Mouse (Mus musculus) MEL (cell line): ENCODE measurements around the gene Prpsap1. TPM values are rescaled to one million over a fixed set of nuclear protein-coding genes. Genes with fewer than 3 reads are reported as not detected.

ENCODE experiments used
- DNase-seq: peaks from one replicate; pipeline ENCODE4 v3.0.0; 2011; ENCODE audit warnings: low read depth, low spot score
- H3K27ac ChIP-seq: 2 replicates; pipeline ENCODE4 v1.5.1; 2012; ENCODE audit warnings: low read depth, mild to moderate bottlenecking, control low read depth, low read length, moderate library complexity; ENCODE audit not compliant: control insufficient read depth
- H3K27me3 ChIP-seq, 2 experiments: fragments of 150-350 bp in 1 of 2; sonication (generic) in 1 of 2; 2 replicates each; pipeline ENCODE4 v1.6.1; 2012; ENCODE audit warnings: low read length in 2 of 2, mild to moderate bottlenecking in 2 of 2, improper control_type of control experiment in 1 of 2, moderate library complexity in 1 of 2; ENCODE audit not compliant: insufficient read depth in 2 of 2, control insufficient read depth in 1 of 2
- H3K36me3 ChIP-seq, 2 experiments: 2 replicates each; pipeline ENCODE4 v1.6.1; 2012 to 2014; ENCODE audit warnings: low read length in 2 of 2, improper control_type of control experiment in 1 of 2, inconsistent platforms in 1 of 2, mild to moderate bottlenecking in 1 of 2; ENCODE audit not compliant: insufficient read depth in 2 of 2, control insufficient read depth in 1 of 2
- H3K4me1 ChIP-seq, 2 experiments: fragments of 150-350 bp in 1 of 2; sonication (generic) in 1 of 2; 2 replicates each; pipeline ENCODE4 v1.6.1; 2012; ENCODE audit warnings: low read length in 2 of 2, improper control_type of control experiment in 1 of 2, mild to moderate bottlenecking in 1 of 2; ENCODE audit not compliant: insufficient read depth in 2 of 2, control insufficient read depth in 1 of 2
- H3K4me3 ChIP-seq, 2 experiments: fragments of 150-350 bp in 1 of 2; sonication (generic) in 1 of 2; 2 replicates each; pipeline ENCODE4 v1.5.1; 2012; ENCODE audit warnings: low read depth in 2 of 2, low read length in 2 of 2, mild to moderate bottlenecking in 2 of 2, moderate library complexity in 2 of 2, control low read depth in 1 of 2, improper control_type of control experiment in 1 of 2; ENCODE audit not compliant: control insufficient read depth in 1 of 2, insufficient read depth in 1 of 2
- H3K79me2 ChIP-seq: 2 replicates; pipeline ENCODE4 v1.6.1; 2012; ENCODE audit warnings: mild to moderate bottlenecking, low read length, moderate library complexity; ENCODE audit not compliant: control insufficient read depth, poor library complexity, insufficient read depth
- H3K9ac ChIP-seq: 2 replicates; pipeline ENCODE4 v1.6.1; 2012; ENCODE audit warnings: low read depth, mild to moderate bottlenecking, control low read depth, low read length, moderate library complexity; ENCODE audit not compliant: control insufficient read depth, poor library complexity, severe bottlenecking
- H3K9me3 ChIP-seq: fragments of 150-350 bp; sonication (generic); replicated peaks from 2 replicates; pipeline ENCODE4 v1.6.1; 2012; ENCODE audit warnings: mild to moderate bottlenecking, low read length, improper control_type of control experiment, moderate library complexity; ENCODE audit not compliant: insufficient read depth
- CHD1 ChIP-seq: IDR thresholded peaks from 2 replicates; pipeline ENCODE4 v1.6.1; 2012; ENCODE audit warnings: low read depth, mild to moderate bottlenecking, inconsistent platforms, low read length, improper control_type of control experiment
- CTCF ChIP-seq, 3 experiments: IDR thresholded peaks in 2 of 3; conservative IDR thresholded peaks in 1 of 3; 2 replicates each; pipeline ENCODE4 v1.5.1; 2011 to 2012; ENCODE audit warnings: low read length in 3 of 3, low read depth in 2 of 3, mild to moderate bottlenecking in 2 of 3, improper control_type of control experiment in 1 of 3, inconsistent platforms in 1 of 3, mixed read lengths in 1 of 3, moderate library complexity in 1 of 3; ENCODE audit not compliant: control insufficient read depth in 1 of 3, insufficient read depth in 1 of 3, poor library complexity in 1 of 3, severe bottlenecking in 1 of 3
- E2F4 ChIP-seq: IDR thresholded peaks from 2 replicates; pipeline ENCODE4 v1.6.1; 2011; ENCODE audit warnings: low read depth, low read length, improper control_type of control experiment, borderline replicate concordance
- ELF1 ChIP-seq: IDR thresholded peaks from 2 replicates; pipeline ENCODE4 v1.6.1; 2014; ENCODE audit warnings: low read depth, mild to moderate bottlenecking, inconsistent platforms, low read length, improper control_type of control experiment, moderate library complexity
- EP300 ChIP-seq, 2 experiments: IDR thresholded peaks; 2 replicates each; pipeline ENCODE4 v1.6.1; 2011; ENCODE audit warnings: improper control_type of control experiment in 2 of 2, low read length in 2 of 2, low read depth in 1 of 2, mild to moderate bottlenecking in 1 of 2
- ETS1 ChIP-seq: IDR thresholded peaks from 2 replicates; pipeline ENCODE4 v1.6.1; 2012; ENCODE audit warnings: low read depth, mild to moderate bottlenecking, inconsistent platforms, low read length, improper control_type of control experiment, moderate library complexity
- GABPA ChIP-seq: IDR thresholded peaks from 2 replicates; pipeline ENCODE4 v1.6.1; 2012; ENCODE audit warnings: low read depth, mild to moderate bottlenecking, inconsistent platforms, low read length, improper control_type of control experiment, moderate library complexity
- GATA1 ChIP-seq: IDR thresholded peaks from 2 replicates; pipeline ENCODE4 v1.6.1; 2011; ENCODE audit warnings: low read depth, low read length, improper control_type of control experiment
- HCFC1 ChIP-seq: IDR thresholded peaks from 2 replicates; pipeline ENCODE4 v1.6.1; 2012; ENCODE audit warnings: low read depth, mild to moderate bottlenecking, inconsistent platforms, low read length, improper control_type of control experiment, moderate library complexity
- MAZ ChIP-seq: IDR thresholded peaks from 2 replicates; pipeline ENCODE4 v1.6.1; 2012; ENCODE audit warnings: low read depth, mild to moderate bottlenecking, inconsistent platforms, low read length, improper control_type of control experiment
- MEF2A ChIP-seq: IDR thresholded peaks from 2 replicates; pipeline ENCODE4 v1.6.1; 2014; ENCODE audit warnings: low read depth, mild to moderate bottlenecking, inconsistent platforms, low read length, improper control_type of control experiment; ENCODE audit not compliant: poor library complexity, insufficient replicate concordance, severe bottlenecking; ENCODE audit errors: extremely low read depth
- MXI1 ChIP-seq: IDR thresholded peaks from 2 replicates; pipeline ENCODE4 v1.6.1; 2011; ENCODE audit warnings: mild to moderate bottlenecking, low read depth, low read length, improper control_type of control experiment
- MYB ChIP-seq: IDR thresholded peaks from 2 replicates; pipeline ENCODE4 v1.6.1; 2011; ENCODE audit warnings: mild to moderate bottlenecking, low read depth, low read length, improper control_type of control experiment
- NELFE ChIP-seq: IDR thresholded peaks from 2 replicates; pipeline ENCODE4 v1.6.1; 2011; ENCODE audit warnings: low read depth, low read length, improper control_type of control experiment
- NRF1 ChIP-seq: IDR thresholded peaks from 2 replicates; pipeline ENCODE4 v1.6.1; 2014; ENCODE audit warnings: low read depth, mild to moderate bottlenecking, inconsistent platforms, low read length, improper control_type of control experiment, moderate library complexity; ENCODE audit not compliant: poor library complexity, insufficient read depth, severe bottlenecking
- POLR2A ChIP-seq, 2 experiments: IDR thresholded peaks; 2 replicates each; pipeline ENCODE4 v1.6.1; 2011 to 2012; ENCODE audit warnings: low read length in 2 of 2, mild to moderate bottlenecking in 2 of 2, control low read depth in 1 of 2, improper control_type of control experiment in 1 of 2, low read depth in 1 of 2, moderate library complexity in 1 of 2; ENCODE audit not compliant: control insufficient read depth in 1 of 2, insufficient read depth in 1 of 2, poor library complexity in 1 of 2
- POLR2AphosphoS5 ChIP-seq: IDR thresholded peaks from 2 replicates; pipeline ENCODE4 v1.6.1; 2012; ENCODE audit warnings: low read depth, borderline replicate concordance, mild to moderate bottlenecking, inconsistent platforms, low read length, moderate library complexity, mixed read lengths
- RAD21 ChIP-seq: IDR thresholded peaks from 2 replicates; pipeline ENCODE4 v1.6.1; 2011; ENCODE audit warnings: mild to moderate bottlenecking, low read depth, low read length, improper control_type of control experiment
- SIN3A ChIP-seq: IDR thresholded peaks from 2 replicates; pipeline ENCODE4 v1.6.1; 2012; ENCODE audit warnings: low read length, improper control_type of control experiment, inconsistent platforms
- SMC3 ChIP-seq: IDR thresholded peaks from 2 replicates; pipeline ENCODE4 v1.6.1; 2011; ENCODE audit warnings: low read depth, low read length, improper control_type of control experiment
- TAL1 ChIP-seq: IDR thresholded peaks from 2 replicates; pipeline ENCODE4 v1.6.1; 2012; ENCODE audit warnings: mild to moderate bottlenecking, inconsistent platforms, low read length, moderate library complexity, mixed read lengths
- TCF12 ChIP-seq: IDR thresholded peaks from 2 replicates; pipeline ENCODE4 v1.6.1; 2014; ENCODE audit warnings: low read depth, mild to moderate bottlenecking, inconsistent platforms, low read length, improper control_type of control experiment, moderate library complexity
- USF1 ChIP-seq: IDR thresholded peaks from 2 replicates; pipeline ENCODE4 v1.6.1; 2014; ENCODE audit warnings: low read depth, mild to moderate bottlenecking, inconsistent platforms, low read length, improper control_type of control experiment, moderate library complexity
- USF2 ChIP-seq, 2 experiments: IDR thresholded peaks; 2 replicates each; pipeline ENCODE4 v1.6.1; 2011 to 2012; ENCODE audit warnings: improper control_type of control experiment in 2 of 2, low read length in 2 of 2, borderline replicate concordance in 1 of 2, inconsistent platforms in 1 of 2, low read depth in 1 of 2, mild to moderate bottlenecking in 1 of 2; ENCODE audit not compliant: insufficient read depth in 1 of 2
- ZKSCAN1 ChIP-seq: IDR thresholded peaks from 2 replicates; pipeline ENCODE4 v1.6.1; 2012; ENCODE audit warnings: low read depth, mild to moderate bottlenecking, inconsistent platforms, low read length, improper control_type of control experiment, moderate library complexity
- ZNF384 ChIP-seq: IDR thresholded peaks from 2 replicates; pipeline ENCODE4 v1.6.1; 2012; ENCODE audit warnings: low read depth, mild to moderate bottlenecking, inconsistent platforms, low read length, improper control_type of control experiment
- polyA plus RNA-seq, 2 experiments: library from polyadenylated mRNA; stranded (reverse) in 1 of 2; unstranded in 1 of 2; fragments of >175 nt in 1 of 2; fragments of >200 nt in 1 of 2; gene quantifications; 2 replicates each; pipeline versions ENCODE4 v1.2.1 to v1.2.4; 2012; ENCODE audit warnings: low replicate concordance in 2 of 2, low read depth in 1 of 2; ENCODE audit not compliant: insufficient read length in 2 of 2, insufficient read depth in 1 of 2, missing spikeins in 1 of 2
- total RNA-seq: library from RNA; depleted of rRNA; stranded (reverse); fragments of 300-350 nt; gene quantifications from 2 replicates; pipeline ENCODE4 v1.2.3, GENCODE M21; 2012

The Prpsap1 gene
- total and polyA plus RNA-seq, 3 experiments = 112 to 155 TPM; not detected in 1

DNA sequence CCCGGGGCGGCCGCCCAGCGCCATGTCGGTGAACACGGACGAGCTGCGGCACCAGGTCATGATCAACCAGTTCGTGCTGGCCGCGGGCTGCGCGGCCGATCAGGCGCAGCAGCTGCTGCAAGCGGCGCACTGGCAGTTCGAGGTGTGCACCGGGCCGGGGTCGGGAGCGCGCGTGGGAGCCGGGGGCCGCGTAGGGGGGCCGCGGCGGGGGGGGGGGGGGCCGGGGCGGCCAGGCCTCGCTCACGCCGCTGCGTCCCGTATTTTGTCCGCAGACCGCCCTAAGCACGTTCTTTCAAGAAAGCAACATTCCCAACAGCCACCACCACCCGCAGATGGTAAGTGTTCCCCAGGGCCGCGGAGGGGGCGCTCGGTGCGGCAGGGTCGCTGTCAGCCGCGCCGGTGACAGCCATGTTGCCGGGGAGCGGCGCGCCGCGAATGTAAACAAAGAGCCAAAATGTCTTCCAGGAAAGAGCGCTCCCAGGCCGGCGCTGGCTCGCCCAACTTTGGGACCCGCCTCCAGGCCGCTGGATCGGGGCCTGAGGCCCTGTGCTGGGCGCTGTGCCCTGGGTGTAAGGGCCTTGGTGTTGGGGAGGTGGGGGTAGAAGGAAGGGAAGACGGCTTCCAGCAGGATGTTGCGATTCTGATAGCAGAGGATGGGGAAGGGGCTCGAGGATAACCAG lies 59.6 kb downstream of the Prpsap1 start:
- H3K27ac ChIP-seq = peak overlapping the region; percentile 97
- peak overlapping the region; percentile 91 for H3K9ac ChIP-seq
- peak; percentile 67 for DNase-seq
- peaks cover 10% of the 10 kb centered on the region for H3K79me2 ChIP-seq
- H3K36me3 ChIP-seq = peaks cover 0 to 46% of the 10 kb centered on the region in 2 experiments; a peak in 3 of 4 replicates
- H3K27me3 ChIP-seq = no peaks in the 10 kb centered on the region
- H3K9me3 ChIP-seq = no peaks in the 10 kb centered on the region
- peak overlapping the region; percentile 81 to 93 for H3K4me3 ChIP-seq
- TF ChIP-seq USF2 (IDR thresholded peaks at IDR 0.05; ENCODE audit: borderline replicate concordance in 1 of 2, insufficient read depth in 1 of 2, low read depth in 1 of 2, low read length in 2 of 2) (no peak), MXI1 (peak; percentile 66), SIN3A (peak; percentile 74; the same call in 1 of the 2 replicates), GATA1 (no peak), POLR2A (IDR thresholded peaks at IDR 0.05; ENCODE audit: control insufficient read depth in 1 of 2, insufficient read depth in 1 of 2, low read depth in 1 of 2, low read length in 2 of 2, poor library complexity in 1 of 2) (peak in 1 of 2 experiments; percentile 77; a peak in 1 of 4 replicates)
- H3K4me1 ChIP-seq = peaks cover 21 to 50% of the 10 kb centered on the region in 2 experiments

DNA sequence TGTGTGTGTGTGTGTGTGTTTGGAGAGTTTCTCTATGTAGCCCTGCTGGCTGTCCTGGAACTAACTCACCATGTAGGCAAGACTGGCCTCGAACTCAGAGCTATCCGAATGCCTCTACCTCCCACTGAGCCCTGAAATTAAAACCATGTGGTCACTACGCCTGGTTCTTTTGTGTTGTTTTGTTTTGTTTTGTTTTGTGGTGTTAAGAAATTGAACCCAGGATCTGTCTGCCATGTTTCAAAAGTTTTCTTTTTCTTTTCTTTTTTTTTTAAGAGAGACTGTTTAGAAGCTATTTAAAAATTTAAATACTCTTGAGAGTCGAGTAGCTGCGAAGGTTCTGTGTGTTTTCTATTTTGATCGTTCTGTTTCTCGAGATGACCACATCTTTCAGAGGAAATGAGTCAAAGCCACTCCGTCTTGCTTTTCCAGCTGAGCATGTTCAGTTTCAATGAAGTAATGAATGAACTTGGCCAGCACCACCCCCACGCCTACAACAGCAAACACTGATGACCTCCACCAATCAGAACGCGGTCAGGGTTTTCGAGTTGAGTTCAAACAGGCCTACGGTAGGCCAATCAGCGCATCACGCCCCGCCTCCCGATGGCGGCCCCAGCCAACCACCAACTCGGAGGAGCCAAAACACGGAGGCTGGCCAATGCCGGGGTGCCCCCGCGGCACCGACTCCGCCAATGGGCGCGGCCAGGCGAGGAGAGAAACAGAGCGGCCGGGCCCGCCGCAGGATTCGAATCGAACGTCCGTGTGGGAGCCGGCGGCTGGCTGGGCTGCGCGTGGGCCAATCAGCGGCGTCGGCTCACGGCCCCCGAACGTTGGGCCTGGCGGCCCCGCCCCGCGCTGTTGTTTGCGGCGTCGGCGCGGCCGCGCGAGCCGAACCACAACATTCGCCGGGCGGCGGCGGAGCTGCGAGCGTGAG lies 60.4 kb downstream of the Prpsap1 start, which contains the start of gene Ubald2:
Ubald2 (plus strand) TSS at position 739 of the 931 bp plus-strand sequence.
- Histone ChIP-seq H3K36me3 (peaks cover 0 to 53% of the 10 kb centered on the region in 2 experiments; a peak in 3 of 4 replicates), H3K4me3 (peak within 1 kb of the TSS; percentile 81 to 93), H3K79me2 (peaks cover 10% of the 10 kb centered on the region), H3K4me1 (peaks cover 27 to 58% of the 10 kb centered on the region in 2 experiments), H3K9ac (peak within 1 kb of the TSS; percentile 91), H3K9me3 (no peaks in the 10 kb centered on the region), H3K27me3 (no peaks in the 10 kb centered on the region), H3K27ac (peak within 1 kb of the TSS; percentile 97)
- DNase-seq = peak; percentile 100
- TF ChIP-seq NRF1 (peak; percentile 43; the same call in 1 of the 2 replicates), NELFE (peak; percentile 74), USF2 (IDR thresholded peaks at IDR 0.05; ENCODE audit: borderline replicate concordance in 1 of 2, insufficient read depth in 1 of 2, low read depth in 1 of 2, low read length in 2 of 2) (no peak), SMC3 (no peak), POLR2AphosphoS5 (0 out of 2 replicates have a peak, but pooled peaks have one; percentile 43), E2F4 (0 out of 2 replicates have a peak, but pooled peaks have one; percentile 59), USF1 (peak; percentile 57; the same call in 1 of the 2 replicates), EP300 (IDR thresholded peaks at IDR 0.05; ENCODE audit: low read depth in 1 of 2, low read length in 2 of 2) (peak in 1 of 2 experiments; percentile 49; a peak in 1 of 4 replicates), ELF1 (no peak), TCF12 (0 out of 2 replicates have a peak, but pooled peaks have one; percentile 26), HCFC1 (peak; percentile 78), CTCF (IDR thresholded peaks at IDR 0.05 in 2 of 3, conservative IDR thresholded peaks at IDR 0.05 in 1 of 3; ENCODE audit: control insufficient read depth in 1 of 3, insufficient read depth in 1 of 3, low read depth in 2 of 3, low read length in 3 of 3, poor library complexity in 1 of 3, severe bottlenecking in 1 of 3) (no peak), ZKSCAN1 (no peak), CHD1 (peak; percentile 97), ZNF384 (peak; percentile 32; the same call in 1 of the 2 replicates), MEF2A (no peak), MAZ (peak; percentile 39), SIN3A (peak; percentile 99), ETS1 (peak; percentile 99), GABPA (no peak), TAL1 (no peak), RAD21 (no peak), MYB (peak; percentile 43; the same call in 1 of the 2 replicates)
